In genomic region chr4:63402056-63402455, GRCm38 (mm10) we compare ENCODE assay signal across 7 mouse cellular contexts. TPM values are rescaled to one million over a fixed set of nuclear protein-coding genes. Genes with fewer than 3 reads are reported as not detected.
DNase-seq lines count a peak whose midpoint lies in the region; ATAC-seq and TF ChIP-seq lines count a peak whose summit lies in the region.

No protein-coding gene starts in this region.

- H3K4me2 ChIP-seq in lung, embryonic 14.5 days = peak overlapping the region; percentile 69
- peak overlapping the region; percentile 44; the same call in 1 of the 2 replicates for H3K4me2 ChIP-seq in neural tube, embryonic 13.5 days

- DNase-seq in lung, embryonic 14.5 days = no peak
- no peak for DNase-seq in lung, postnatal 4 days
- no peak for DNase-seq in limb, embryonic 10.5 days (ENCODE audit: low spot score)
- no peak for DNase-seq in urinary bladder, postnatal 10 days (ENCODE audit: low spot score)
- DNase-seq in cerebellum, postnatal 4 days (ENCODE audit: low spot score in 2 of 2) = no peak

- WGBS in lung, embryonic 14.5 days = 62% methylated on average over 10 of the region's 10 CpGs
- 95% methylated on average over 10 of the region's 10 CpGs for WGBS in limb, embryonic 10.5 days
- 89% methylated on average over 8 of the region's 10 CpGs for WGBS in neural tube, embryonic 13.5 days

- peak overlapping the region; percentile 95 for H3K27ac ChIP-seq in lung, embryonic 14.5 days (ENCODE audit: low read depth)
- peak overlapping the region; percentile 72; the same call in 1 of the 2 replicates for H3K27ac ChIP-seq in embryonic fibroblast, embryonic 13.5 days (ENCODE audit: insufficient read depth, low read length)
- H3K27ac ChIP-seq in limb, embryonic 10.5 days = peak overlapping the region; percentile 95
- no peak overlapping the region for H3K27ac ChIP-seq in neural tube, embryonic 13.5 days (replicated peaks)

- TF ChIP-seq POLR2A in embryonic fibroblast, embryonic 13.5 days (IDR thresholded peaks at IDR 0.05; ENCODE audit: low read depth, low read length) = no peak

- no peaks in the 10 kb centered on the region for H3K27me3 ChIP-seq in lung, embryonic 14.5 days (ENCODE audit: insufficient read depth, low read length)
- H3K27me3 ChIP-seq in limb, embryonic 10.5 days (ENCODE audit: low read depth, poor library complexity, severe bottlenecking) = no peaks in the 10 kb centered on the region
- no peaks in the 10 kb centered on the region for H3K27me3 ChIP-seq in neural tube, embryonic 13.5 days

- H3K9me3 ChIP-seq in lung, embryonic 14.5 days (ENCODE audit: low read depth, low read length) = no peaks in the 10 kb centered on the region
- no peaks in the 10 kb centered on the region for H3K9me3 ChIP-seq in limb, embryonic 10.5 days (replicated peaks)
- H3K9me3 ChIP-seq in neural tube, embryonic 13.5 days = no peaks in the 10 kb centered on the region

- peaks cover 54% of the 10 kb centered on the region for H3K4me1 ChIP-seq in lung, embryonic 14.5 days (ENCODE audit: insufficient read depth)
- peaks cover 29% of the 10 kb centered on the region for H3K4me1 ChIP-seq in embryonic fibroblast, embryonic 13.5 days (ENCODE audit: control insufficient read depth, insufficient read depth, low read length)
- peaks cover 80% of the 10 kb centered on the region for H3K4me1 ChIP-seq in limb, embryonic 10.5 days
- peaks cover 61% of the 10 kb centered on the region for H3K4me1 ChIP-seq in neural tube, embryonic 13.5 days (replicated peaks)

- H3K36me3 ChIP-seq in lung, embryonic 14.5 days (ENCODE audit: insufficient read depth) = peaks cover 11% of the 10 kb centered on the region
- peaks cover 10% of the 10 kb centered on the region for H3K36me3 ChIP-seq in limb, embryonic 10.5 days
- peaks cover 7% of the 10 kb centered on the region; the same call in 1 of the 2 replicates for H3K36me3 ChIP-seq in neural tube, embryonic 13.5 days

- no peak for ATAC-seq in lung, embryonic 14.5 days (ENCODE audit: insufficient read depth)
- no peak for ATAC-seq in neural tube, embryonic 13.5 days (ENCODE audit: low read depth)

- peak overlapping the region; percentile 31 for H3K4me3 ChIP-seq in lung, embryonic 14.5 days (ENCODE audit: low read depth, low read length)
- no peak overlapping the region for H3K4me3 ChIP-seq in embryonic fibroblast, embryonic 13.5 days (ENCODE audit: insufficient read depth, low read length)
- peak overlapping the region; percentile 51; the same call in 1 of the 2 replicates for H3K4me3 ChIP-seq in limb, embryonic 10.5 days
- H3K4me3 ChIP-seq in neural tube, embryonic 13.5 days = no peak overlapping the region

- no peak for TF ChIP-seq CTCF in lung, embryonic 14.5 days (IDR thresholded peaks at IDR 0.05; ENCODE audit: low read depth)
- TF ChIP-seq CTCF in embryonic fibroblast, embryonic 13.5 days (IDR thresholded peaks at IDR 0.05; ENCODE audit: borderline replicate concordance, insufficient read depth, low read length) = no peak

- peak overlapping the region; percentile 37 for H3K9ac ChIP-seq in lung, embryonic 14.5 days
- H3K9ac ChIP-seq in neural tube, embryonic 13.5 days = no peak overlapping the region

RNA-seq across cellular contexts. Expression of gene Akna, which starts 1.1 kb away (rescaled TPM):
- 11.2 and 12.6 TPM in 2 replicates for polyA plus RNA-seq in lung, embryonic 14.5 days (2014; fragmentation: Nextera tagmentation; extraction: Ambion mirVana)
- 4.0 and 6.7 TPM in 2 replicates for polyA plus RNA-seq in embryonic fibroblast, embryonic 13.5 days (2011; ENCODE audit: insufficient read length, low read depth, missing spikeins)
- 12.3 and 17.2 TPM in 2 replicates for polyA plus RNA-seq in limb, embryonic 10.5 days (2016; fragmentation: Nextera tagmentation; extraction: Ambion mirVana)
- polyA plus RNA-seq in neural tube, embryonic 13.5 days (2015; fragmentation: Nextera tagmentation; extraction: Ambion mirVana) = 4.4 and 4.8 TPM in 2 replicates

RNA-seq across cellular contexts. Expression of gene Orm2, which starts 39.8 kb away (rescaled TPM):
- polyA plus RNA-seq in lung, embryonic 14.5 days (2014; fragmentation: Nextera tagmentation; extraction: Ambion mirVana) = not detected in 2 replicates
- polyA plus RNA-seq in embryonic fibroblast, embryonic 13.5 days (2011; ENCODE audit: insufficient read length, low read depth, missing spikeins) = not detected in 2 replicates
- not detected in 2 replicates for polyA plus RNA-seq in limb, embryonic 10.5 days (2016; fragmentation: Nextera tagmentation; extraction: Ambion mirVana)
- polyA plus RNA-seq in neural tube, embryonic 13.5 days (2015; fragmentation: Nextera tagmentation; extraction: Ambion mirVana) = not detected in 2 replicates

RNA-seq across cellular contexts. Expression of gene Orm3, which starts 46.1 kb away (rescaled TPM):
- not detected in 2 replicates for polyA plus RNA-seq in lung, embryonic 14.5 days (2014; fragmentation: Nextera tagmentation; extraction: Ambion mirVana)
- not detected in 2 replicates for polyA plus RNA-seq in embryonic fibroblast, embryonic 13.5 days (2011; ENCODE audit: insufficient read length, low read depth, missing spikeins)
- not detected in 2 replicates for polyA plus RNA-seq in limb, embryonic 10.5 days (2016; fragmentation: Nextera tagmentation; extraction: Ambion mirVana)
- polyA plus RNA-seq in neural tube, embryonic 13.5 days (2015; fragmentation: Nextera tagmentation; extraction: Ambion mirVana) = not detected in 2 replicates

RNA-seq across cellular contexts. Expression of gene Orm1, which starts 57.7 kb away (rescaled TPM):
- polyA plus RNA-seq in lung, embryonic 14.5 days (2014; fragmentation: Nextera tagmentation; extraction: Ambion mirVana) = not detected in 2 replicates
- not detected in 2 replicates for polyA plus RNA-seq in embryonic fibroblast, embryonic 13.5 days (2011; ENCODE audit: insufficient read length, low read depth, missing spikeins)
- not detected in 2 replicates for polyA plus RNA-seq in limb, embryonic 10.5 days (2016; fragmentation: Nextera tagmentation; extraction: Ambion mirVana)
- not detected in 2 replicates for polyA plus RNA-seq in neural tube, embryonic 13.5 days (2015; fragmentation: Nextera tagmentation; extraction: Ambion mirVana)

Comparison
In these comparisons a context has a peak if more than half of its experiments do, and no peak if none do; other contexts are left out.
1. H3K4me3 ChIP-seq: peak in lung, embryonic 14.5 days (single experiment) and limb, embryonic 10.5 days (single experiment); none in embryonic fibroblast, embryonic 13.5 days (single experiment) and neural tube, embryonic 13.5 days (single experiment).